Mouse (Mus musculus) embryonic facial prominence, embryonic 15.5 days (tissue): ENCODE measurements around the gene Slit2. TPM values are rescaled to one million over a fixed set of nuclear protein-coding genes. Genes with fewer than 3 reads are reported as not detected.

Experiments used
- ATAC-seq: fragments of 200-750 bp; cut with Nextera tagmentation; 2 replicates; pipeline ENCODE4 v1.8.0; 2017; ENCODE audit warnings: low read depth, moderate TSS enrichment; ENCODE audit not compliant: insufficient number of reproducible peaks, low FRiP score, low TSS enrichment
- H3K27ac ChIP-seq: fragments of 300-500 bp; sonication (generic); replicated peaks from 2 replicates; pipeline ENCODE4 v1.5.1; 2015; ENCODE audit warnings: mild to moderate bottlenecking, inconsistent platforms
- H3K27me3 ChIP-seq: fragments of 300-500 bp; sonication (generic); 2 replicates; pipeline ENCODE4 v1.6.1; 2015; ENCODE audit warnings: inconsistent platforms
- H3K36me3 ChIP-seq: fragments of 300-500 bp; sonication (generic); 2 replicates; pipeline ENCODE4 v1.6.1; 2015; ENCODE audit warnings: mild to moderate bottlenecking, inconsistent platforms
- H3K4me1 ChIP-seq: fragments of 300-500 bp; sonication (generic); 2 replicates; pipeline ENCODE4 v1.6.1; 2015; ENCODE audit warnings: inconsistent platforms
- H3K4me2 ChIP-seq: fragments of 300-500 bp; sonication (generic); replicated peaks from 2 replicates; pipeline ENCODE4 v1.6.1; 2015; ENCODE audit warnings: mild to moderate bottlenecking, inconsistent platforms
- H3K4me3 ChIP-seq: fragments of 300-500 bp; sonication (generic); replicated peaks from 2 replicates; pipeline ENCODE4 v1.5.1; 2015; ENCODE audit warnings: mild to moderate bottlenecking, inconsistent platforms
- H3K9ac ChIP-seq: fragments of 300-500 bp; sonication (generic); 2 replicates; pipeline ENCODE4 v1.6.1; 2015; ENCODE audit warnings: inconsistent platforms
- H3K9me3 ChIP-seq: fragments of 300-500 bp; sonication (generic); replicated peaks from 2 replicates; pipeline ENCODE4 v1.6.1; 2016; ENCODE audit warnings: inconsistent platforms
- WGBS: fragments of 180-500 bp; shearing (Covaris S2); methylation state at CpG from one replicate; pipeline ENCODE4 v1.1.7; 2015; 5-methylcytosine and 5-hydroxymethylcytosine counted together
- polyA plus RNA-seq: library from polyadenylated mRNA; unstranded; fragments of >200 nt; fragmentation: Nextera tagmentation; extraction: Ambion mirVana; gene quantifications from 2 replicates; pipeline ENCODE4 v1.2.1, GENCODE M21; 2015

Gene Slit2
- polyA plus RNA-seq: 23.1 and 26.2 TPM in 2 replicates

GRCm38 (mm10) chr5:47982941-47983701 lies at the start of gene Slit2:
Gene Slit2, plus strand, starts transcription at chr5:47983138.
- peaks cover 22% of the 10 kb centered on the region for H3K4me1 ChIP-seq
- H3K9ac ChIP-seq: peak within 1 kb of the TSS; percentile 58
- no peaks in the 10 kb centered on the region for H3K36me3 ChIP-seq
- H3K27ac ChIP-seq: peak within 1 kb of the TSS; percentile 73
- peak within 1 kb of the TSS; percentile 93 for H3K4me2 ChIP-seq
- H3K4me3 ChIP-seq: peak within 1 kb of the TSS; percentile 66
- peak; percentile 89 for ATAC-seq
- WGBS: under 1% methylated on average over 66 of the region's 66 CpGs
- H3K27me3 ChIP-seq: peaks cover 18% of the 10 kb centered on the region
- H3K9me3 ChIP-seq: no peaks in the 10 kb centered on the region

GRCm38 (mm10) chr5:47938586-47939372 lies 44.2 kb upstream of the Slit2 start:
- Histone ChIP-seq H3K9ac (no peak overlapping the region), H3K4me2 (no peak overlapping the region), H3K27me3 (no peaks in the 10 kb centered on the region), H3K36me3 (no peaks in the 10 kb centered on the region), H3K27ac (no peak overlapping the region), H3K4me1 (no peaks in the 10 kb centered on the region), H3K9me3 (no peaks in the 10 kb centered on the region), H3K4me3 (no peak overlapping the region)
- WGBS: 68% methylated on average over 5 of the region's 5 CpGs
- ATAC-seq: no peak

- no peak overlapping the region for H3K4me2 ChIP-seq
- no peak for ATAC-seq
- no peaks in the 10 kb centered on the region for H3K9me3 ChIP-seq
- no peak overlapping the region for H3K4me3 ChIP-seq
- no peak overlapping the region for H3K27ac ChIP-seq
- no peak overlapping the region for H3K9ac ChIP-seq
- H3K27me3 ChIP-seq: no peaks in the 10 kb centered on the region
- H3K36me3 ChIP-seq: no peaks in the 10 kb centered on the region
- no peaks in the 10 kb centered on the region for H3K4me1 ChIP-seq
- WGBS: 78% methylated on average over 1 of the region's 1 CpGs
Observed at GRCm38 (mm10) chr5:47956451-47956850, 26.5 kb upstream of the Slit2 start.

- no peak for ATAC-seq
- no peaks in the 10 kb centered on the region for H3K27me3 ChIP-seq
- no peaks in the 10 kb centered on the region for H3K4me1 ChIP-seq
- H3K4me2 ChIP-seq: no peak overlapping the region
- H3K9me3 ChIP-seq: no peaks in the 10 kb centered on the region
- no peak overlapping the region for H3K27ac ChIP-seq
- no peaks in the 10 kb centered on the region for H3K36me3 ChIP-seq
- H3K9ac ChIP-seq: no peak overlapping the region
- H3K4me3 ChIP-seq: no peak overlapping the region
- 55% methylated on average over 2 of the region's 2 CpGs for WGBS
Observed at GRCm38 (mm10) chr5:47975795-47976194, 7.1 kb upstream of the Slit2 start.

- H3K9ac ChIP-seq: no peak overlapping the region
- ATAC-seq: no peak
- WGBS: 35% methylated on average over 4 of the region's 4 CpGs
Observed at GRCm38 (mm10) chr5:47979371-47979770, 3.6 kb upstream of the Slit2 start.

GRCm38 (mm10) chr5:47980459-47980858 lies 2.5 kb upstream of the Slit2 start:
- peaks cover 20% of the 10 kb centered on the region for H3K4me1 ChIP-seq
- H3K9me3 ChIP-seq: no peaks in the 10 kb centered on the region
- 34% methylated on average over 5 of the region's 5 CpGs for WGBS
- no peak overlapping the region for H3K27ac ChIP-seq
- peaks cover 14% of the 10 kb centered on the region for H3K27me3 ChIP-seq
- no peak overlapping the region for H3K4me3 ChIP-seq
- no peak for ATAC-seq
- H3K36me3 ChIP-seq: no peaks in the 10 kb centered on the region
- H3K4me2 ChIP-seq: no peak overlapping the region
- no peak overlapping the region for H3K9ac ChIP-seq

More at GRCm38 (mm10) chr5:47979371-47979770, 3.6 kb upstream of the Slit2 start:
- no peak overlapping the region for H3K4me3 ChIP-seq
- no peak overlapping the region for H3K27ac ChIP-seq
- H3K36me3 ChIP-seq: no peaks in the 10 kb centered on the region
- peaks cover 5% of the 10 kb centered on the region; the same call in 1 of the 2 replicates for H3K27me3 ChIP-seq
- H3K4me1 ChIP-seq: peaks cover 9% of the 10 kb centered on the region
- no peak overlapping the region for H3K4me2 ChIP-seq
- H3K9me3 ChIP-seq: no peaks in the 10 kb centered on the region

- Histone ChIP-seq H3K4me1 (peaks cover 22% of the 10 kb centered on the region), H3K4me3 (peak overlapping the region; percentile 66; the same call in 1 of the 2 replicates), H3K9me3 (no peaks in the 10 kb centered on the region), H3K27ac (no peak overlapping the region), H3K36me3 (no peaks in the 10 kb centered on the region), H3K9ac (no peak overlapping the region), H3K4me2 (peak overlapping the region; percentile 93), H3K27me3 (peaks cover 18% of the 10 kb centered on the region)
- 50% methylated on average over 8 of the region's 8 CpGs for WGBS
- ATAC-seq: no peak
Observed at GRCm38 (mm10) chr5:47981951-47982350, 987 bp upstream of the Slit2 start.

- peak overlapping the region; percentile 73; the same call in 1 of the 2 replicates for H3K27ac ChIP-seq
Observed at GRCm38 (mm10) chr5:47983746-47984583, 1.0 kb downstream of the Slit2 start.

GRCm38 (mm10) chr5:47984584-47985197 lies 1.8 kb downstream of the Slit2 start:
- WGBS: 3% methylated on average over 23 of the region's 23 CpGs
- H3K4me1 ChIP-seq: peaks cover 22% of the 10 kb centered on the region
- H3K9me3 ChIP-seq: no peaks in the 10 kb centered on the region
- H3K4me3 ChIP-seq: peak overlapping the region; percentile 66
- ATAC-seq: no peak
- peak overlapping the region; percentile 93 for H3K4me2 ChIP-seq
- peaks cover 18% of the 10 kb centered on the region for H3K27me3 ChIP-seq
- H3K27ac ChIP-seq: no peak overlapping the region
- peak overlapping the region; percentile 58 for H3K9ac ChIP-seq
- no peaks in the 10 kb centered on the region for H3K36me3 ChIP-seq

More at GRCm38 (mm10) chr5:47983746-47984583, 1.0 kb downstream of the Slit2 start:
- Histone ChIP-seq H3K36me3 (no peaks in the 10 kb centered on the region), H3K9ac (peak overlapping the region; percentile 58), H3K4me2 (peak overlapping the region; percentile 93), H3K4me3 (peak overlapping the region; percentile 66), H3K27me3 (peaks cover 18% of the 10 kb centered on the region), H3K9me3 (no peaks in the 10 kb centered on the region), H3K4me1 (peaks cover 22% of the 10 kb centered on the region)
- 1% methylated on average over 38 of the region's 38 CpGs for WGBS
- ATAC-seq: 0 out of 2 replicates have a peak, but pooled peaks have one; percentile 16

GRCm38 (mm10) chr5:47985198-47985631 lies 2.3 kb downstream of the Slit2 start:
- Histone ChIP-seq H3K4me3 (peak overlapping the region; percentile 66), H3K9me3 (no peaks in the 10 kb centered on the region), H3K36me3 (no peaks in the 10 kb centered on the region), H3K27me3 (peaks cover 18% of the 10 kb centered on the region), H3K4me2 (peak overlapping the region; percentile 93), H3K4me1 (peaks cover 22% of the 10 kb centered on the region), H3K27ac (0 out of 2 replicates have a peak overlapping the region, but pooled peaks have one; percentile 17), H3K9ac (peak overlapping the region; percentile 58)
- ATAC-seq: peak; percentile 48; the same call in 1 of the 2 replicates
- 2% methylated on average over 13 of the region's 13 CpGs for WGBS
